ENCODE assay signal across 27 mouse cellular contexts in the genomic region with DNA sequence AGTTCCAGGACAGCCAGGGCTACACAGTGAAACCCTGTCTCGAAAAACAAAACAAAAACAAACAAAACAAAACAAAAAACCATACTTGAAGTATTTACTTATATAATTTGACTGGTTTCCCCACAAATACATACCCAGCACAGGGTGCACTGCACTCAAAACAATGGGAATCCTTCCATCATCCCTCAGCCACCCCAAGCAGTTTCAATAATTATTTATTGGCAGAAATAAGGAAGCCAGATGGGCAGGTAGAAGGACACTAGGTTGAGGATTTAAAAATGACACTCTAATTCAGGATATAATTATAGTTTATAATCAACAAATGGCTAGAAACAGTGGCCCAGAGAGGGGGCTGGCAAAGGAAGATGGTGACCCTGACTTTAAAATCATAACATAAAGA.
"Had no signal": no experiment of that assay in that cellular context is flagged by ENCODE, and none has a peak within 500 bp of the region (broad histone marks: within the 10 kb centered on the region; RNA-seq: fewer than 3 reads in every experiment).

No protein-coding gene starts in this region.

- H3K4me3 ChIP-seq: limb, embryonic 10.5 days; limb, embryonic 12.5 days; limb, embryonic 13.5 days; limb, embryonic 15.5 days; liver, embryonic 12.5 days; liver, embryonic 13.5 days; liver, embryonic 15.5 days; lung, embryonic 15.5 days; megakaryocyte, embryonic 14.5 days; midbrain, embryonic 10.5 days; midbrain, embryonic 12.5 days; midbrain, embryonic 13.5 days; midbrain, embryonic 15.5 days; myocyte had no signal

- H3K27me3 ChIP-seq: limb, embryonic 12.5 days; limb, embryonic 13.5 days; limb, embryonic 15.5 days; liver, embryonic 12.5 days; liver, embryonic 13.5 days; liver, embryonic 15.5 days; lung, embryonic 15.5 days; midbrain, embryonic 12.5 days; midbrain, embryonic 13.5 days; midbrain, embryonic 15.5 days had no signal

- DNase-seq: left cerebral cortex, postnatal 4 days; liver; liver, embryonic 13.5 days; liver, postnatal 0 days; lung, adult 18-20 months; lung, adult 2 months; lung, embryonic 14.5 days; lung, postnatal 10 days; lung, postnatal 14 days; lung, postnatal 36 days; lung, postnatal 4 days; midbrain, embryonic 14.5 days had no signal

- H3K4me1 ChIP-seq: limb, embryonic 15.5 days; liver, embryonic 15.5 days; lung, embryonic 15.5 days had no signal

- H3K27ac ChIP-seq: limb, embryonic 10.5 days; limb, embryonic 12.5 days; limb, embryonic 13.5 days; limb, embryonic 15.5 days; liver, embryonic 12.5 days; liver, embryonic 13.5 days; liver, embryonic 14.5 days; liver, embryonic 15.5 days; lung, embryonic 15.5 days; macrophage; midbrain, embryonic 10.5 days; midbrain, embryonic 12.5 days; midbrain, embryonic 13.5 days; midbrain, embryonic 15.5 days had no signal
